Mouse (Mus musculus): ENCODE data around the gene Hus1b. TPM values are rescaled to one million over a fixed set of nuclear protein-coding genes. Genes with fewer than 3 reads are reported as not detected.

The Hus1b gene
- polyA plus RNA-seq (2015; fragmentation: Nextera tagmentation; extraction: Ambion mirVana): not detected in 2 replicates

DNA sequence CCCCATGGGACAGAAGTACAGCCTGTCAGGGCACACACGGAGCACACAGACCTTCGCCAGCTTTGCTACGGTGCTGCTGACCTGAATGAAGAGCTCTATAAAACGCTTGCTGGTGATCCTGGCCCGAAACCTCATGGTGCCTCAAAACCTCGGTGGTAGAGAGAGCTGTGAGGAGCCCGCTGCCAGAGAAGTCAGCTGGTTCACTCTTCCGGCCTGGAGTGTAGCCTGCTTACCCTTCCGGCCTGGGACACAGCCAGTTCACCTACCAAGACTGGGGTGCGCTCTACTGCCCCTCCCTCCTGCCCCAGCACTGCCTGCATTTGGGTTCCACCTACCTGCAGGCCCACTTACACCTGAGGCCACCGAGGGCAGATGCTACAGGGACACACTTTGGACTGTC, at the start of gene Hus1b:
Gene Hus1b, minus strand, starts transcription at position 220 of the 400 bp plus-strand sequence.
- H3K27me3 ChIP-seq: no peaks in the 10 kb centered on the region
- WGBS: 94% methylated on average over 11 of the region's 11 CpGs
- peaks cover 5% of the 10 kb centered on the region; the same call in 1 of the 2 replicates for H3K4me1 ChIP-seq
- H3K4me3 ChIP-seq: no peak within 1 kb of the TSS
- peaks cover 7% of the 10 kb centered on the region for H3K36me3 ChIP-seq
- no peak within 1 kb of the TSS for H3K27ac ChIP-seq
- no peak for ATAC-seq (ENCODE audit: insufficient number of reproducible peaks, insufficient read depth, low FRiP score, low TSS enrichment, low read depth)
- no peak within 1 kb of the TSS for H3K9ac ChIP-seq
- H3K4me2 ChIP-seq: no peak within 1 kb of the TSS
- H3K9me3 ChIP-seq: no peaks in the 10 kb centered on the region

DNA sequence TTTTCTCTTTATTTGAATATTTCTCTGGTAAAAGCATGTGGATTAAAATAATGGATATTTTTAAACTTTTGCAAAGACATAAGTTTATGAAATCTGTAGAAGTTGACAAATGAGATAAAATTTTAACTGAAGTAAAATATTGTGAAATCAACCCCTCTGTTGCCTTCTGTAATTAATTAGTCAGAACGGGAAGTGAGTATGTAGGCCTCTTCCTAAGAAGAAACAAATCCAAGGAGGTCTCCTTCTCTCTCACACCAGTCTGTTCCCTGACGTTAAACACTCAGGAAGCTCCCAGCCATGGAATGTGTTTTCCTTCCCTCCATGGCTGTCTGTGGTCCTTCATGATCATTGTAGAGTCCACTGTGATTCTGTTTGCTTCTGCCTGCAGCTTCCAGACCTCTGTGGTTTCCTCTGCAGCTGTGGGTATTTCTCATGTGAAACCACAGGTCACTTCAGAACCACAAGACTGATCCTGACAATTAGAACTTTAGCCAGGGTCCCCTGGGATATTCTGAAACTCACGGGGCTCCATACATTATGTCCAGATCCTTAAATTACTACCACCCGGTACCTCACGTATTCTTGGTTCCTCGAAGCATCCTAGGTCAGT, 46.8 kb upstream of the Hus1b start:
- 63% methylated on average over 6 of the region's 6 CpGs for WGBS
- peaks cover 15% of the 10 kb centered on the region; the same call in 1 of the 2 replicates for H3K27me3 ChIP-seq

DNA sequence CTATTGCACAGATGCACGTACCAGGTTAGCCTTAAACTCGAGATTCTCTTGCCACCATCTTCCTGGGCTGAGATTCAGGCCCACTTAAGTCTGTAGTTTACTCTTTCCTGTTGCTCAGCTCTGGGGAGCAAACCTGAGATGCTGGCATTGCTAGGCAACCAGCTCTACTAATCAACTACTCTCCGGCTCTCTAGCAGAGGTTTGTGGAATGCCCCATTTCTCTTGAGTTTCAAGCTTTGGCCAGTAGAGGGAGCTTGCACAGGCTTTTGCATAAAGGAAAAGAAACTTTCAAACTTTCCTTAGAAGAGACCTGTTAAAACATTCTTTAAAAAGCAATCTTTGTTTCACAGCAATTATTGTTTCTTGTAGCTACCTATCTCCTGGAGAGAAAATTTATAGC, 46.3 kb upstream of the Hus1b start:
- no peaks in the 10 kb centered on the region for H3K36me3 ChIP-seq
- no peaks in the 10 kb centered on the region for H3K4me1 ChIP-seq
- H3K9ac ChIP-seq: no peak overlapping the region
- no peaks in the 10 kb centered on the region for H3K9me3 ChIP-seq
- no peak overlapping the region for H3K4me2 ChIP-seq
- H3K4me3 ChIP-seq: no peak overlapping the region
- no peak for ATAC-seq (ENCODE audit: insufficient number of reproducible peaks, insufficient read depth, low FRiP score, low TSS enrichment, low read depth)
- H3K27ac ChIP-seq: no peak overlapping the region
- H3K27me3 ChIP-seq: peaks cover 15% of the 10 kb centered on the region; the same call in 1 of the 2 replicates
- WGBS: 29% methylated on average over 3 of the region's 3 CpGs

More for the DNA sequence above, 46.8 kb upstream of the Hus1b start:
- no peaks in the 10 kb centered on the region for H3K36me3 ChIP-seq
- no peak overlapping the region for H3K9ac ChIP-seq
- no peak overlapping the region for H3K27ac ChIP-seq
- no peak for ATAC-seq (ENCODE audit: insufficient number of reproducible peaks, insufficient read depth, low FRiP score, low TSS enrichment, low read depth)
- no peak overlapping the region for H3K4me2 ChIP-seq
- no peaks in the 10 kb centered on the region for H3K4me1 ChIP-seq
- no peaks in the 10 kb centered on the region for H3K9me3 ChIP-seq
- H3K4me3 ChIP-seq: no peak overlapping the region

DNA sequence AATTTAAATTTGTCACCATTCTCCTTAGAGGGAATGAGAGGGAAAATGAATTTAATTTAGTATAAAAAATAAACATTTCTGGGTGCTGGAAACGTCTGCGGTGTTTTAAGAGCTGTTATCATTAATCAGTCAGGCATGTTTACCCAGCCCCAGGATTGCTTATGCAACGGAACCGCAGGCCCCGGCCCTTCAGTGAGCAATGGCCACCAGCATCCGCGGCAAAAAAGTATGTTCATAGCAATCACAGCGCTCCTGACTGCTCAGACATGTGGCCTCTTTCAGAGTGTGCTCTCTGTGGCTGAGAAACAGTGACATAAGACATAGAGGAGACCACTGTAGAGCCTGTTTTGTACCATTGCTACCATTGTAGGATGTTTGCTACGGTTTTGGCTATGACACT, 42.7 kb upstream of the Hus1b start:
- ATAC-seq (ENCODE audit: insufficient number of reproducible peaks, insufficient read depth, low FRiP score, low TSS enrichment, low read depth): 0 out of 2 replicates have a peak, but pooled peaks have one; percentile 37
- 71% methylated on average over 9 of the region's 9 CpGs for WGBS
- no peaks in the 10 kb centered on the region for H3K9me3 ChIP-seq

DNA sequence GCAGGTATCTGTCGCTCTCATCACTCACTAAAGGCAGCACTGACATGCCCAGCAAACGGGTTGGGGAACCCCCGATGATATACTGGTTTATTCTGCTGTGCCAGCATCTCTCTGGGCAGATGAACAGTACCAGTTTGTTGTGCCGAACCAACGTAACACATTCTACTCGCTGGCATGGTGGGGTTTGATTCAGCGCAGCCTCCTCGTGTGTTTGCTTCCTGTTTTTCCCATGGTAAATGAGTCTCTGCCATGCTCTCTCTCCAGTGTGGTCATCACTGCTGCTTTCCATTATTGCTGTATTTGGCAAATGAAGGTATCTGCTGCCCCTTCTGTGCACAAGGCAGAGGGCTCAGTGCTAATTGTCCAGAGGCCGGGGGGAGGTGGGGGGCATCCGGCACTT, 42.2 kb upstream of the Hus1b start:
- H3K36me3 ChIP-seq: no peaks in the 10 kb centered on the region
- H3K27ac ChIP-seq: no peak overlapping the region
- no peaks in the 10 kb centered on the region for H3K9me3 ChIP-seq
- H3K4me3 ChIP-seq: no peak overlapping the region
- H3K9ac ChIP-seq: no peak overlapping the region
- no peak for ATAC-seq (ENCODE audit: insufficient number of reproducible peaks, insufficient read depth, low FRiP score, low TSS enrichment, low read depth)
- no peak overlapping the region for H3K4me2 ChIP-seq
- H3K4me1 ChIP-seq: peaks cover 11% of the 10 kb centered on the region
- WGBS: 83% methylated on average over 10 of the region's 10 CpGs
- H3K27me3 ChIP-seq: peaks cover 38% of the 10 kb centered on the region

More for the DNA sequence above, 42.7 kb upstream of the Hus1b start:
- H3K27ac ChIP-seq: no peak overlapping the region
- no peaks in the 10 kb centered on the region for H3K36me3 ChIP-seq
- peaks cover 38% of the 10 kb centered on the region for H3K27me3 ChIP-seq
- no peak overlapping the region for H3K9ac ChIP-seq
- peaks cover 9% of the 10 kb centered on the region for H3K4me1 ChIP-seq
- H3K4me2 ChIP-seq: no peak overlapping the region
- no peak overlapping the region for H3K4me3 ChIP-seq

DNA sequence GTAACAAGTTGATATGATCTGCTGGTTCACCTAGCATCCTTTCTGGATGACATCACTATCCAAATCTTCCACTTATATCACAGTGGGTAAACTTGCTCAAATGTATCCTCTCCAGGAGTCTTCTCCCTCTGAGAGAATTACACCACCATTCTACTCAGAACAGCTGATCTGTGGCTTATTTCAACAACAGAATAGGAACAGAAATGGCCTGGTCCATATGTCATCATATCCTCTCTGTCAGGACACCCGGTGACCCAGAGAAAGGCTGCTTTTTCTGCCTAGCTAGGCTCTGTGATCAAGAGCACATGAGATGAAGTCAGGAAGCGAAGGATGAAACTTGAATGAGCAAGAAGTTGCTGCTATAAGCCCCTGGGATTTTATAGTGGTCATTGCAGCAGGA, 40.1 kb upstream of the Hus1b start:
- Histone ChIP-seq H3K9me3 (no peaks in the 10 kb centered on the region), H3K4me3 (no peak overlapping the region), H3K4me1 (peaks cover 11% of the 10 kb centered on the region), H3K4me2 (no peak overlapping the region), H3K9ac (no peak overlapping the region), H3K27me3 (peaks cover 38% of the 10 kb centered on the region), H3K27ac (no peak overlapping the region), H3K36me3 (no peaks in the 10 kb centered on the region)
- 84% methylated on average over 2 of the region's 2 CpGs for WGBS
- no peak for ATAC-seq (ENCODE audit: insufficient number of reproducible peaks, insufficient read depth, low FRiP score, low TSS enrichment, low read depth)

DNA sequence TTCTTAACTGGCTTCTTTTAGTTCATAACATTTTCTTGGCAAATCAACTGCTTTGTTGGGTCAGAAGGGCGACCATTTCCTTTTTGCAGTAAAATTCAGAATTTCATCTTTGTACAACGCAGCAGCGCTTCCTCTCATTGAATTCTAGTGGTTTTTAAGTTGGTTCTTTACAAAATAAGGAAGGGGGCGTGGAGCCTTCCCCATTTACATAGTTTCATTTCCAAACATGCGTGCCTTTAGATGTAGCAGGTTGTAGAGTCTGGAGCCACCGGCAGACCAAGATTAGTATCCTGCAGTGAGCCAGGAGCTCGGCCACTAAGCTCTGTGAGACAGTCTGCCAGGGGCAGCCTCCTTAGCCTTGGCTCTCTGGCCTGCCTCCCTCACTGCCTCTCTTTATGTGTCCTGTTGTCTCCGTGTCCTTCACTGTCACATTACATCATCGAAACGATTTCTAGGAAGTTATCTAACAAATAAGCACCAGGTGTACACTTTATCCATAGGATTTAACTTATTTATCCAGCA, 39.4 kb upstream of the Hus1b start:
- Histone ChIP-seq H3K9me3 (no peaks in the 10 kb centered on the region), H3K27ac (no peak overlapping the region), H3K27me3 (peaks cover 36% of the 10 kb centered on the region), H3K4me3 (no peak overlapping the region), H3K36me3 (no peaks in the 10 kb centered on the region), H3K4me1 (peaks cover 11% of the 10 kb centered on the region), H3K4me2 (no peak overlapping the region), H3K9ac (no peak overlapping the region)
- WGBS: 61% methylated on average over 10 of the region's 10 CpGs
- ATAC-seq (ENCODE audit: insufficient number of reproducible peaks, insufficient read depth, low FRiP score, low TSS enrichment, low read depth): no peak

DNA sequence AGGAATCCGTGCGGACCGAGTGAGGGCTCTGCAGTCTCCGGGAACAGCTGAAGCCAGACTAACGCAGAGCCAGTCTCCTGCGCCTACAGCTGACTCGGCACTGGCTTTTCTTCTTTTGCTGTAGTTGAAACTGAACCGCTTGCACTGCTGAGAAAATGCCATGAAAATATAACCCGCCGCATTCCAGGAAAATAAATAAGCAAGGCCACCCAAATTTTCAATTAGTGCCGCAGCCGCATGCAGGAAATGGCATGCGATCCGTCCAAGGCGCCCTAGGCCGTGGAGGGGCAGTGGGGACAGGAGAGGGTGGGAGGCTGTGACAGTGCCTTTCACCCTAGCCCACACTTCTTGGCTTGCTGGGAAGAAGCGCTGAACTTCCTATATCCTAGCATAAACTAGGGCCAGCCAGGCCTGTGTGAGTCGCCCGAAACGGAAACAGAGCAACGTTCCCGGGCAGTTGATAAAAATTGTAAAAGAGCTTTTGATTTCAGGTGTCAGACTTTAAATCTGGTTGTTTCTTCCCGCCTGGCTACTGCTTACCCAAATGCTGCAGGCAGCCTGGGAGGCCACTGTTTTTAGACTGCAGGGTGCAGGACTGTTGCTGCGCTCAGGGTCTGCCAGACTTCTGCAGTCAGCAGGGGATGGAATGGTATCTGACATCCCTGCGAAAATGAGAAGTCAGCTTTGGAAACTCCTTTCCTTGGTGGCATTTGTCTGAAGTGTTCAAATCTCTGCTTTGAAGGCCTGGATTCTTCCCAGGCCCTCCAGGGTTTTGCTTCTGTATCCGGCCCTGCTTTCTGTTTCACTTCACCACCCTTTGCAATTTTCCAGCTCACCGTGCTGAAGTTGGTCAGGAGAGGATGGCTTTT, 38.3 kb upstream of the Hus1b start:
- H3K27ac ChIP-seq: peak overlapping the region; percentile 64
- WGBS: 10% methylated on average over 27 of the region's 27 CpGs
- no peak for ATAC-seq (ENCODE audit: insufficient number of reproducible peaks, insufficient read depth, low FRiP score, low TSS enrichment, low read depth)

DNA sequence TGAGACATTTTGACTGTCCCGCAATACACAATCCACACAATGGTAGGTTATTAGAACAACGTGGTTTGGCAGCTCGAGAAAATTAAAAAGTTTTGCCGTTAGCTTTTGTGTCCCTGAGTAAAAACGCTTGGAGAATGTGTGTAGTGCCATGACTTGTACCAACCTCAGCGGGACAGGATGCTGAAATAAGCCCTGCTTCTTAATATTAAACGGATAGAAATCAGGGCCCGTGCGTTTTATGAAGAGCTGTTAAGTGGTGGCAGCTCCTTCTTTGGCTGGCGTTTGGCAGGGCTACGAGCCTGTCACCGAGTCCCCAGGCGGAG, 37.7 kb upstream of the Hus1b start:
- H3K27ac ChIP-seq: peak overlapping the region; percentile 64
- peaks cover 11% of the 10 kb centered on the region for H3K4me1 ChIP-seq
- H3K9ac ChIP-seq: peak overlapping the region; percentile 67
- no peaks in the 10 kb centered on the region for H3K9me3 ChIP-seq
- no peak for ATAC-seq (ENCODE audit: insufficient number of reproducible peaks, insufficient read depth, low FRiP score, low TSS enrichment, low read depth)
- H3K4me3 ChIP-seq: peak overlapping the region; percentile 41
- no peaks in the 10 kb centered on the region for H3K36me3 ChIP-seq
- H3K4me2 ChIP-seq: peak overlapping the region; percentile 78
- H3K27me3 ChIP-seq: peaks cover 30% of the 10 kb centered on the region
- WGBS: 11% methylated on average over 13 of the region's 13 CpGs

More for the DNA sequence above, 38.3 kb upstream of the Hus1b start:
- peaks cover 30% of the 10 kb centered on the region for H3K27me3 ChIP-seq
- H3K4me1 ChIP-seq: peaks cover 11% of the 10 kb centered on the region
- peak overlapping the region; percentile 67 for H3K9ac ChIP-seq
- H3K4me2 ChIP-seq: peak overlapping the region; percentile 78
- H3K9me3 ChIP-seq: no peaks in the 10 kb centered on the region
- H3K4me3 ChIP-seq: peak overlapping the region; percentile 41
- H3K36me3 ChIP-seq: no peaks in the 10 kb centered on the region

DNA sequence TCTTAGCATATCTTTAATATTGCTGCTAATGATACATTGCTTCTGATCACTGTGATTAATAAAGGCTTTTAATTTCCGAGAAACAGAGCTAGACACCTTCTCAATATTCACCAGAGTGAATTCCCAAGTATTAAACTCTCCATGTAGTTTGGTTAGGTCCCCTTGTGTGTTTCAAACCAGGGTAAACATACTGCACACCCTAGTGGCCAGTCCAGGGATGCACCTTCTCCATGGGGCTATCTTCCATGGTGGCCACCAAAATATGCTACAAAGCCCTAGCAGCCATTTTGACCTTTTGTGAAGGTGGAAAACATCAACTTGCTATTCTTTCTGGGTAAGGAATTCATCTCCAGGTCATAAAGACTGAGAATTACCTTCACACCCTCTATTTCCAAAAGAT, 34.1 kb upstream of the Hus1b start:
- ATAC-seq (ENCODE audit: insufficient number of reproducible peaks, insufficient read depth, low FRiP score, low TSS enrichment, low read depth): no peak
- Histone ChIP-seq H3K4me3 (no peak overlapping the region), H3K4me2 (no peak overlapping the region), H3K27ac (no peak overlapping the region), H3K9me3 (no peaks in the 10 kb centered on the region), H3K4me1 (peaks cover 11% of the 10 kb centered on the region), H3K36me3 (no peaks in the 10 kb centered on the region), H3K27me3 (peaks cover 2% of the 10 kb centered on the region), H3K9ac (no peak overlapping the region)
- 63% methylated on average over 1 of the region's 1 CpGs for WGBS

DNA sequence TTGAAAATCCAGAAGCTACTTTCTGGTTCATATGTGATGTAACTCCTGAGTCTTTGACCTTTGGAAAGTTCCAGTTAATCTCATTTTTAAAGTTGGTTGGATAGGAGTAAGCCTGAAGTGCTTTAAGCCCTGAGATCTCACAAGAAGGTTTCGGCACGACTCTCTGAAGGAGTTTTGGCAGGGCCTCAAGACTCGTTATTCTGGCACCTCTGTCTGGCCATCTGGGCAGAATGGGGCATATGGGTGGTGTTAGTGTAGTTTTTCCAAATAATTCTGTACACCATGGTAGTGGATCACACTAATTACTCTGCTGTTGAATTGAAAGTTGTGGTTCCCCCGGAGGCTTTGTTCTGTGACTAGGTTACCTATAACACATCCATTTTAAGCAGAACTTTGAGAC, 30.7 kb upstream of the Hus1b start:
- no peaks in the 10 kb centered on the region for H3K27me3 ChIP-seq
- no peaks in the 10 kb centered on the region for H3K36me3 ChIP-seq
- H3K27ac ChIP-seq: no peak overlapping the region
- no peak overlapping the region for H3K4me3 ChIP-seq
- H3K9me3 ChIP-seq: no peaks in the 10 kb centered on the region
- WGBS: 65% methylated on average over 4 of the region's 4 CpGs
- H3K4me1 ChIP-seq: peaks cover 4% of the 10 kb centered on the region; the same call in 1 of the 2 replicates
- no peak overlapping the region for H3K4me2 ChIP-seq
- no peak for ATAC-seq (ENCODE audit: insufficient number of reproducible peaks, insufficient read depth, low FRiP score, low TSS enrichment, low read depth)
- H3K9ac ChIP-seq: no peak overlapping the region
